Mouse (Mus musculus) MEL (cell line): ENCODE measurements around the gene Cyb5r1. TPM values are rescaled to one million over a fixed set of nuclear protein-coding genes. Genes with fewer than 3 reads are reported as not detected.
"Not testable (repeated sequence)": the region's sequence is repeated elsewhere in the genome, so short reads cannot be mapped to it uniquely, and the experiment has no call there.

Experiments
- DNase-seq: peaks from one replicate; pipeline ENCODE4 v3.0.0; 2011; ENCODE audit warnings: low read depth, low spot score
- H3K27ac ChIP-seq: 2 replicates; pipeline ENCODE4 v1.5.1; 2012; ENCODE audit warnings: low read depth, mild to moderate bottlenecking, control low read depth, low read length, moderate library complexity; ENCODE audit not compliant: control insufficient read depth
- H3K27me3 ChIP-seq, 2 experiments: fragments of 150-350 bp in 1 of 2; sonication (generic) in 1 of 2; 2 replicates each; pipeline ENCODE4 v1.6.1; 2012; ENCODE audit warnings: low read length in 2 of 2, mild to moderate bottlenecking in 2 of 2, improper control_type of control experiment in 1 of 2, moderate library complexity in 1 of 2; ENCODE audit not compliant: insufficient read depth in 2 of 2, control insufficient read depth in 1 of 2
- H3K36me3 ChIP-seq, 2 experiments: 2 replicates each; pipeline ENCODE4 v1.6.1; 2012 to 2014; ENCODE audit warnings: low read length in 2 of 2, improper control_type of control experiment in 1 of 2, inconsistent platforms in 1 of 2, mild to moderate bottlenecking in 1 of 2; ENCODE audit not compliant: insufficient read depth in 2 of 2, control insufficient read depth in 1 of 2
- H3K4me1 ChIP-seq, 2 experiments: fragments of 150-350 bp in 1 of 2; sonication (generic) in 1 of 2; 2 replicates each; pipeline ENCODE4 v1.6.1; 2012; ENCODE audit warnings: low read length in 2 of 2, improper control_type of control experiment in 1 of 2, mild to moderate bottlenecking in 1 of 2; ENCODE audit not compliant: insufficient read depth in 2 of 2, control insufficient read depth in 1 of 2
- H3K4me3 ChIP-seq, 2 experiments: fragments of 150-350 bp in 1 of 2; sonication (generic) in 1 of 2; 2 replicates each; pipeline ENCODE4 v1.5.1; 2012; ENCODE audit warnings: low read depth in 2 of 2, low read length in 2 of 2, mild to moderate bottlenecking in 2 of 2, moderate library complexity in 2 of 2, control low read depth in 1 of 2, improper control_type of control experiment in 1 of 2; ENCODE audit not compliant: control insufficient read depth in 1 of 2, insufficient read depth in 1 of 2
- H3K79me2 ChIP-seq: 2 replicates; pipeline ENCODE4 v1.6.1; 2012; ENCODE audit warnings: mild to moderate bottlenecking, low read length, moderate library complexity; ENCODE audit not compliant: control insufficient read depth, poor library complexity, insufficient read depth
- H3K9ac ChIP-seq: 2 replicates; pipeline ENCODE4 v1.6.1; 2012; ENCODE audit warnings: low read depth, mild to moderate bottlenecking, control low read depth, low read length, moderate library complexity; ENCODE audit not compliant: control insufficient read depth, poor library complexity, severe bottlenecking
- H3K9me3 ChIP-seq: fragments of 150-350 bp; sonication (generic); replicated peaks from 2 replicates; pipeline ENCODE4 v1.6.1; 2012; ENCODE audit warnings: mild to moderate bottlenecking, low read length, improper control_type of control experiment, moderate library complexity; ENCODE audit not compliant: insufficient read depth
- CHD1 ChIP-seq: IDR thresholded peaks from 2 replicates; pipeline ENCODE4 v1.6.1; 2012; ENCODE audit warnings: low read depth, mild to moderate bottlenecking, inconsistent platforms, low read length, improper control_type of control experiment
- E2F4 ChIP-seq: IDR thresholded peaks from 2 replicates; pipeline ENCODE4 v1.6.1; 2011; ENCODE audit warnings: low read depth, low read length, improper control_type of control experiment, borderline replicate concordance
- ELF1 ChIP-seq: IDR thresholded peaks from 2 replicates; pipeline ENCODE4 v1.6.1; 2014; ENCODE audit warnings: low read depth, mild to moderate bottlenecking, inconsistent platforms, low read length, improper control_type of control experiment, moderate library complexity
- ETS1 ChIP-seq: IDR thresholded peaks from 2 replicates; pipeline ENCODE4 v1.6.1; 2012; ENCODE audit warnings: low read depth, mild to moderate bottlenecking, inconsistent platforms, low read length, improper control_type of control experiment, moderate library complexity
- HCFC1 ChIP-seq: IDR thresholded peaks from 2 replicates; pipeline ENCODE4 v1.6.1; 2012; ENCODE audit warnings: low read depth, mild to moderate bottlenecking, inconsistent platforms, low read length, improper control_type of control experiment, moderate library complexity
- JUND ChIP-seq: IDR thresholded peaks from 2 replicates; pipeline ENCODE4 v1.6.1; 2011; ENCODE audit warnings: low read depth, mild to moderate bottlenecking, improper control_type of control experiment, low read length
- MAFK ChIP-seq: IDR thresholded peaks from 2 replicates; pipeline ENCODE4 v1.6.1; 2011; ENCODE audit warnings: low read depth, mild to moderate bottlenecking, low read length, improper control_type of control experiment, borderline replicate concordance
- MAX ChIP-seq: IDR thresholded peaks from 2 replicates; pipeline ENCODE4 v1.6.1; 2011; ENCODE audit warnings: low read length, improper control_type of control experiment
- MAZ ChIP-seq: IDR thresholded peaks from 2 replicates; pipeline ENCODE4 v1.6.1; 2012; ENCODE audit warnings: low read depth, mild to moderate bottlenecking, inconsistent platforms, low read length, improper control_type of control experiment
- MYC ChIP-seq: IDR thresholded peaks from 2 replicates; pipeline ENCODE4 v1.6.1; 2011; ENCODE audit warnings: low read depth, mild to moderate bottlenecking, low read length, improper control_type of control experiment, moderate library complexity
- NELFE ChIP-seq: IDR thresholded peaks from 2 replicates; pipeline ENCODE4 v1.6.1; 2011; ENCODE audit warnings: low read depth, low read length, improper control_type of control experiment
- POLR2AphosphoS5 ChIP-seq: IDR thresholded peaks from 2 replicates; pipeline ENCODE4 v1.6.1; 2012; ENCODE audit warnings: low read depth, borderline replicate concordance, mild to moderate bottlenecking, inconsistent platforms, low read length, moderate library complexity, mixed read lengths
- RAD21 ChIP-seq: IDR thresholded peaks from 2 replicates; pipeline ENCODE4 v1.6.1; 2011; ENCODE audit warnings: mild to moderate bottlenecking, low read depth, low read length, improper control_type of control experiment
- TAL1 ChIP-seq: IDR thresholded peaks from 2 replicates; pipeline ENCODE4 v1.6.1; 2012; ENCODE audit warnings: mild to moderate bottlenecking, inconsistent platforms, low read length, moderate library complexity, mixed read lengths
- TBP ChIP-seq: IDR thresholded peaks from 2 replicates; pipeline ENCODE4 v1.8.0; 2011; ENCODE audit warnings: low read depth, low read length, improper control_type of control experiment
- UBTF ChIP-seq: IDR thresholded peaks from 2 replicates; pipeline ENCODE4 v1.6.1; 2012; ENCODE audit warnings: low read depth, mild to moderate bottlenecking, inconsistent platforms, low read length, improper control_type of control experiment, moderate library complexity, borderline replicate concordance; ENCODE audit not compliant: insufficient read depth
- ZMIZ1 ChIP-seq: IDR thresholded peaks from 2 replicates; pipeline ENCODE4 v1.6.1; 2012; ENCODE audit warnings: low read depth, mild to moderate bottlenecking, inconsistent platforms, low read length, improper control_type of control experiment, moderate library complexity
- polyA plus RNA-seq, 2 experiments: library from polyadenylated mRNA; stranded (reverse) in 1 of 2; unstranded in 1 of 2; fragments of >175 nt in 1 of 2; fragments of >200 nt in 1 of 2; gene quantifications; 2 replicates each; pipeline versions ENCODE4 v1.2.1 to v1.2.4; 2012; ENCODE audit warnings: low replicate concordance in 2 of 2, low read depth in 1 of 2; ENCODE audit not compliant: insufficient read length in 2 of 2, insufficient read depth in 1 of 2, missing spikeins in 1 of 2
- total RNA-seq: library from RNA; depleted of rRNA; stranded (reverse); fragments of 300-350 nt; gene quantifications from 2 replicates; pipeline ENCODE4 v1.2.3, GENCODE M21; 2012

Gene Cyb5r1
- total and polyA plus RNA-seq, 3 experiments, result 18.8 to 94.8 TPM; not detected in 1

- H3K79me2 ChIP-seq, result no peaks in the 10 kb centered on the region
- no peaks in the 10 kb centered on the region for H3K27me3 ChIP-seq
- no peak overlapping the region for H3K27ac ChIP-seq
These were observed 40.1 kb downstream of the Cyb5r1 start for GRCm38 (mm10) chr1:134445418-134445817.

GRCm38 (mm10) chr1:134448537-134448936, 43.2 kb downstream of the Cyb5r1 start:
- Histone ChIP-seq H3K36me3 (peaks cover 0 to 13% of the 10 kb centered on the region in 2 experiments; a peak in 2 of 4 replicates), H3K4me1 (peaks cover 16 to 19% of the 10 kb centered on the region in 2 experiments)
- H3K4me3 ChIP-seq, H3K79me2 ChIP-seq, H3K27ac ChIP-seq, H3K9me3 ChIP-seq, H3K27me3 ChIP-seq, H3K9ac ChIP-seq, DNase-seq: not testable (repeated sequence)
- TF ChIP-seq TBP, result peak; percentile 77

More at GRCm38 (mm10) chr1:134445418-134445817, 40.1 kb downstream of the Cyb5r1 start:
- Histone ChIP-seq H3K9ac (no peak overlapping the region), H3K9me3 (no peaks in the 10 kb centered on the region), H3K4me3 (no peak overlapping the region), H3K4me1 (peaks cover 24 to 29% of the 10 kb centered on the region in 2 experiments), H3K36me3 (peaks cover 0 to 22% of the 10 kb centered on the region in 2 experiments; a peak in 2 of 4 replicates)
- DNase-seq, result no peak
- no peak for TF ChIP-seq UBTF
- no peak for TF ChIP-seq ETS1
- TF ChIP-seq CHD1, result no peak
- TF ChIP-seq ELF1, result no peak
- TF ChIP-seq RAD21, result no peak
- TF ChIP-seq MAX, result no peak
- no peak for TF ChIP-seq POLR2AphosphoS5
- no peak for TF ChIP-seq TAL1
- no peak for TF ChIP-seq HCFC1
- TF ChIP-seq NELFE, result no peak
- TF ChIP-seq MAZ, result no peak
- TF ChIP-seq MYC, result no peak
- TF ChIP-seq JUND, result no peak
- TF ChIP-seq MAFK, result no peak
- TF ChIP-seq E2F4, result no peak
- no peak for TF ChIP-seq ZMIZ1
- TF ChIP-seq, all 39 proteins: peak for 0
